Mouse (Mus musculus) CH12.LX (cell line): Measurements from ENCODE around the gene March1.

Experiments
- CTCF ChIP-seq, 2 experiments: IDR thresholded peaks in 1 of 2; conservative IDR thresholded peaks in 1 of 2; 2 replicates each; pipeline ENCODE4 v1.5.1; 2011 to 2012; ENCODE audit warnings: low read depth in 2 of 2, low read length in 2 of 2, improper control_type of control experiment in 1 of 2, inconsistent platforms in 1 of 2, mild to moderate bottlenecking in 1 of 2, moderate library complexity in 1 of 2
- ELF1 ChIP-seq: IDR thresholded peaks from 2 replicates; pipeline ENCODE4 v1.6.1; 2014; ENCODE audit warnings: low read depth, mild to moderate bottlenecking, inconsistent platforms, low read length, improper control_type of control experiment
- KAT2A ChIP-seq: IDR thresholded peaks from 2 replicates; pipeline ENCODE4 v1.6.1; 2012; ENCODE audit warnings: low read length, improper control_type of control experiment, inconsistent platforms; ENCODE audit not compliant: insufficient replicate concordance
- MAX ChIP-seq: IDR thresholded peaks from 2 replicates; pipeline ENCODE4 v1.6.1; 2011; ENCODE audit warnings: low read length, improper control_type of control experiment
- MEF2A ChIP-seq: IDR thresholded peaks from 2 replicates; pipeline ENCODE4 v1.6.1; 2014; ENCODE audit warnings: low read depth, mild to moderate bottlenecking, inconsistent platforms, low read length, improper control_type of control experiment, borderline replicate concordance
- POLR2A ChIP-seq: IDR thresholded peaks from 2 replicates; pipeline ENCODE4 v1.6.1; 2011; ENCODE audit warnings: low read depth, mild to moderate bottlenecking, improper control_type of control experiment, low read length
- SMC3 ChIP-seq: IDR thresholded peaks from 2 replicates; pipeline ENCODE4 v1.6.1; 2011; ENCODE audit warnings: low read depth, low read length, improper control_type of control experiment
- UBTF ChIP-seq: IDR thresholded peaks from 2 replicates; pipeline ENCODE4 v1.6.1; 2012; ENCODE audit warnings: low read depth, mild to moderate bottlenecking, inconsistent platforms, low read length, improper control_type of control experiment, moderate library complexity
- ZKSCAN1 ChIP-seq: IDR thresholded peaks from 2 replicates; pipeline ENCODE4 v1.6.1; 2012; ENCODE audit warnings: low read depth, inconsistent platforms, low read length, improper control_type of control experiment, borderline replicate concordance
- ZNF384 ChIP-seq: IDR thresholded peaks from 2 replicates; pipeline ENCODE4 v1.6.1; 2012; ENCODE audit warnings: low read depth, low read length, improper control_type of control experiment, inconsistent platforms

- no peak for TF ChIP-seq CTCF (conservative IDR thresholded peaks at IDR 0.05 in 1 of 2, IDR thresholded peaks at IDR 0.05 in 1 of 2; ENCODE audit: low read depth in 2 of 2, low read length in 2 of 2)
- no peak for TF ChIP-seq POLR2A
- TF ChIP-seq MEF2A: no peak
- no peak for TF ChIP-seq UBTF
- no peak for TF ChIP-seq ZNF384
- no peak for TF ChIP-seq MAX
- no peak for TF ChIP-seq KAT2A
- no peak for TF ChIP-seq SMC3
- no peak for TF ChIP-seq ZKSCAN1
- no peak for TF ChIP-seq ELF1
Measured at GRCm38 (mm10) chr8:65967223-65967778, 349.6 kb downstream of the March1 start.
